Mouse (Mus musculus) limb, embryonic 15.5 days (tissue): ENCODE measurements around the gene Rab31. TPM values are rescaled to one million over a fixed set of nuclear protein-coding genes. Genes with fewer than 3 reads are reported as not detected.

ENCODE experiments used
- ATAC-seq: fragments of 200-750 bp; cut with Nextera tagmentation; 2 replicates; pipeline ENCODE4 v1.8.0; 2017; ENCODE audit warnings: low read depth, moderate TSS enrichment; ENCODE audit not compliant: insufficient number of reproducible peaks, low FRiP score, low TSS enrichment
- H3K27ac ChIP-seq: fragments of 300-500 bp; sonication (generic); 2 replicates; pipeline ENCODE4 v1.5.1; 2015; ENCODE audit warnings: moderate library complexity, mild to moderate bottlenecking, inconsistent platforms
- H3K27me3 ChIP-seq: fragments of 300-500 bp; sonication (generic); 2 replicates; pipeline ENCODE4 v1.6.1; 2015; ENCODE audit warnings: inconsistent platforms
- H3K36me3 ChIP-seq: fragments of 300-500 bp; sonication (generic); 2 replicates; pipeline ENCODE4 v1.6.1; 2015; ENCODE audit warnings: inconsistent platforms
- H3K4me1 ChIP-seq: fragments of 300-500 bp; sonication (generic); 2 replicates; pipeline ENCODE4 v1.6.1; 2015; ENCODE audit warnings: inconsistent platforms
- H3K4me2 ChIP-seq: fragments of 300-500 bp; sonication (generic); 2 replicates; pipeline ENCODE4 v1.6.1; 2015; ENCODE audit warnings: mild to moderate bottlenecking, inconsistent platforms
- H3K4me3 ChIP-seq: fragments of 300-500 bp; sonication (generic); 2 replicates; pipeline ENCODE4 v1.5.1; 2015; ENCODE audit warnings: mild to moderate bottlenecking, inconsistent platforms
- H3K9ac ChIP-seq: fragments of 300-500 bp; sonication (generic); 2 replicates; pipeline ENCODE4 v1.6.1; 2015; ENCODE audit warnings: inconsistent platforms
- H3K9me3 ChIP-seq: fragments of 300-500 bp; sonication (generic); 2 replicates; pipeline ENCODE4 v1.6.1; 2016; ENCODE audit warnings: inconsistent platforms
- WGBS: fragments of 180-500 bp; shearing (Covaris S2); methylation state at CpG from one replicate; pipeline ENCODE4 v1.1.7; 2015; 5-methylcytosine and 5-hydroxymethylcytosine counted together
- polyA plus RNA-seq: library from polyadenylated mRNA; unstranded; fragments of >200 nt; fragmentation: Nextera tagmentation; extraction: Ambion mirVana; gene quantifications from 2 replicates; pipeline ENCODE4 v1.2.1, GENCODE M21; 2015

Rab31 gene
- polyA plus RNA-seq, 1 experiment from 2014 or later: 54.1 TPM

DNA sequence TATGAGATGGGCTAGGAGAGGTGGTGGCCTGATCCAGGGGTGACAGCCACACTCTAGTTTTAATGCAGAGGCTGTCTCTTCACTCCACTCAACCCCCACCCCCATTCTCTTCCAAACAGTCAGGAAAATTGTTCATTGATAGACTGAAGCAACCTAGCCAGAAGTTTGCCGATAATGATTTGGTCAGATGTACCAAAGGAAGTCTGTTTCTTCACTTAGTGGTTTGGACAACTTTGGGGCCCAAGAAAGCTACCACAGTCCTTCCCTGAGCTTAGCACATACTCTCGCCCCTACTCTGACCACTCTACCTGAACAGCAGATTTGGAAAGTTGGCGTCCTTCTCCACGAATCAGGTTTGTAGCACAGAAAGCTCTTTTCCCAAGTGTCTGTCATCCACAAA, 39.9 kb downstream of the Rab31 start:
- 75% methylated on average over 4 of the region's 4 CpGs for WGBS
- ATAC-seq: no peak

DNA sequence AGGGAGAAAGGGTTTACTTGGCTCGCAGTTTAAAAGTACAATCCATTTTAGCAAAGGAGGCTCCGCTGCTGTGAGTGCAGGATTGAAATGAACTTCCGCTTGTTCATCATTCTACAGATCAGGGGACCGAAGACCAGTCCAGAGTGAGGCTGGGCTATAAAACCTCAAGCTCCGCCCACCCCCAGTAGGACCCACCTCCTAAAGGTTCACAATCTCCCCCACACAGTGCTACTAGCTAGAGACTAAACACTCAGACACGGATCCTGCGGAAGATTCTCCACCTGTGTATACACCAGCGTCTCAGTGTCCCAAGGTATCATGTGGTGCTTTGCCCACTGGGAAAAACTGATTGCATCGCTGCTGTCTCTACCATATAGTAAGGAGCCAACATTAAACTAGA, 40.8 kb downstream of the Rab31 start:
- H3K4me2 ChIP-seq: no peak overlapping the region
- no peaks in the 10 kb centered on the region for H3K9me3 ChIP-seq
- no peaks in the 10 kb centered on the region for H3K4me1 ChIP-seq
- no peaks in the 10 kb centered on the region for H3K36me3 ChIP-seq
- H3K4me3 ChIP-seq: no peak overlapping the region
- no peaks in the 10 kb centered on the region for H3K27me3 ChIP-seq
- no peak overlapping the region for H3K27ac ChIP-seq
- WGBS: 84% methylated on average over 9 of the region's 9 CpGs
- no peak overlapping the region for H3K9ac ChIP-seq
- ATAC-seq: no peak

More for the DNA sequence above, 39.9 kb downstream of the Rab31 start:
- Histone ChIP-seq H3K4me1 (no peaks in the 10 kb centered on the region), H3K27ac (no peak overlapping the region), H3K4me3 (no peak overlapping the region), H3K4me2 (no peak overlapping the region), H3K27me3 (no peaks in the 10 kb centered on the region), H3K9me3 (no peaks in the 10 kb centered on the region), H3K9ac (no peak overlapping the region), H3K36me3 (no peaks in the 10 kb centered on the region)

DNA sequence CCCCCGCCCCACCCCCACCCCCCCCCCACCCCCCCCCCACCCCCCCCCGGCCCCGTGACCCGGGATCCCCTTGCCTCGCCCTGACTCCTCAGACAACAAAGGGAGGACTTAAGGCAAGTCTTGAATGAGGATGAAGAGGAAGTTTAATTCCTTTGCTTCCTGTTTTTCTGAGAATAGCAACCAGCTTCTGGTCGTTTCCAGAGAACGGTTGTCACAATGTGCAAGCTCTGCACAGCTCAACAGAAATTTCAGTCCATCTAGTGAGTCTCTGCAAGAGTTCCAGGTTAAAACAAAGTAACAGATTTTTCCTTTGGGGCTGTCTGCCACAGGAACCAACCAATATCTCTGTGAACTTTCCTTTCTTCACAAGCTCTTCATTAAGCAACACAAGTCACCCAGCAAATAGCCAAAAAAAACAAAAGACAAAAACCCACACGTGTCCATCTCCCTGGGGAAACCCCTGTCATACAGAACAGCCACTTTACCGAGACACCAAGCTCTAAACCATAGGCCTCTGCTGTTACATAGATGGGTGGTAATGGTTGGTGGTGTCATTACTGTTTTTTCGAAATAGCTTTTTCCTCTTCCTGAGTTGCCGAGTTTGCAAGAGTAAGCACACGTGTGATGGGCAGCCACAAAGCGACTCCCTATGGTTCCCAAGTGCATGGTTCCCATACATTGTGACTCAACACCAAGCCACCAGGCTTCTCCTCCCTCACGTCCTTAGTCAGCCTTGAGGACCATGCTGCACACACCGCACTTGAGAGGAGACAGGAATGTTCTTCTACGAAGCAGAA, 42.4 kb downstream of the Rab31 start:
- 71% methylated on average over 14 of the region's 16 CpGs for WGBS
- H3K9ac ChIP-seq: no peak overlapping the region
- H3K4me2 ChIP-seq: no peak overlapping the region

DNA sequence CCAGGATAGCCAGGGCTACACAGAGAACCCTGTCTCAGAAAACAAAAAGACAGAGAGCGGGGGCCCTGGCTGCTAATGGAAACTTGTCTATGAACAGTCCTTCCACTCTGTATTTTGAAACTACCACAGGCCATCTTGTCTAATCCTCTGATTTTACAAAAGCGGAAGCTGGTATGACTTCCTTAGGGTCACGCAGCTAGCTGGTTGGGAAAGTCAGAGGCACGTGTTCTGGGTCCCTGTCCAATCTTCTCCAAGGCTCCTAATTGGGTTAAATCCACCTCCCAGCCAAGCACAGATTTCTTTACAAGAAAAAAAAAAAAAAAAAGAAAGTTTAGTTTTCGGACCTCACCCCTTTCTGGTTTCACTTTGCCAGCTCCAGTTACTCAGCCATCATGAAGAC, 45.8 kb downstream of the Rab31 start:
- no peaks in the 10 kb centered on the region for H3K27me3 ChIP-seq
- H3K4me2 ChIP-seq: no peak overlapping the region
- H3K27ac ChIP-seq: no peak overlapping the region
- no peak overlapping the region for H3K4me3 ChIP-seq
- 72% methylated on average over 5 of the region's 5 CpGs for WGBS
- no peak for ATAC-seq
- no peak overlapping the region for H3K9ac ChIP-seq
- no peaks in the 10 kb centered on the region for H3K9me3 ChIP-seq
- no peaks in the 10 kb centered on the region for H3K36me3 ChIP-seq
- peaks cover 10% of the 10 kb centered on the region for H3K4me1 ChIP-seq

More for the DNA sequence above, 42.4 kb downstream of the Rab31 start:
- H3K4me3 ChIP-seq: no peak overlapping the region
- ATAC-seq: no peak
- H3K27ac ChIP-seq: peak overlapping the region; percentile 18; the same call in 1 of the 2 replicates
- H3K27me3 ChIP-seq: no peaks in the 10 kb centered on the region
- no peaks in the 10 kb centered on the region for H3K4me1 ChIP-seq
- no peaks in the 10 kb centered on the region for H3K9me3 ChIP-seq
- H3K36me3 ChIP-seq: no peaks in the 10 kb centered on the region

DNA sequence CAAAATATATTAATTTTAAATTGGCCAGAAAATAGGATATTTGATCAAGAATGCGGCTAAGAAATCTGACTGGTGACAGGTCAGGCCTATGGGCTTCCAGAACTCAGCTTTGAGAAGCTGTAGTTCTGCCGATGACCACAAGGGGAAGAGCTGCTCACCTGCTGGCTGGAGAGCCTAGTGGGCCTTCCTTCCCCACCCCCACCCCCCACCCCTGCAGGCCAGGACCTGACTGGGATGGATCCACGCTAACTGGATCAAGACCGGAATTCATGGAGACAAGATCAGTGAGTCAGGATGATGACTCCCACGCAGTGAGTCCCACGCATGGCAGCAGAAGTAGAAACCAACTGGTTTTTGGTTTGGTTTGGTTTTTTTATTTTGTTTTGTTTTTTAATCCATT, 46.3 kb downstream of the Rab31 start:
- Histone ChIP-seq H3K9me3 (no peaks in the 10 kb centered on the region), H3K27me3 (no peaks in the 10 kb centered on the region), H3K9ac (no peak overlapping the region), H3K4me1 (peaks cover 10% of the 10 kb centered on the region), H3K4me2 (no peak overlapping the region), H3K36me3 (no peaks in the 10 kb centered on the region), H3K4me3 (no peak overlapping the region), H3K27ac (no peak overlapping the region)
- no peak for ATAC-seq
- 88% methylated on average over 6 of the region's 6 CpGs for WGBS

DNA sequence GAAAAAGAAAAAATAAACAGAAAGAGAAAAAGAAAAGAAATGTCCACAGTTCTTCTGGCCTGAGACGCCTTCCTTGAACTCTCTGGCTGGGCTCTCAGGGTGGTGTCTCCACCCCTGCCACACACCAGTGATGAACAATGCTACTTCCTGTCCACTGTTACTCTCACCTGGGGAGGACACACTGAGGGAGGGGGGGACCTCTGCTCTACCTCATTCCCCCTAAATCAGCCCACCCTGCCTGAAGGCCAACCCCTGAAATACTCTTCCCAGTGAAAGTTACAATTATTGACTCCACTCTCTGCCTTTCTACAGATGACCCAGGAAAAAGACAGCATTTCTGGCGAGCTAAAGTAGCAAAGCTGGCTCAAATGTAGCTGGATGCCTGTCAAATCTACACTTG, 46.7 kb downstream of the Rab31 start:
- 85% methylated on average over 2 of the region's 2 CpGs for WGBS
- H3K27me3 ChIP-seq: no peaks in the 10 kb centered on the region
- no peak for ATAC-seq

DNA sequence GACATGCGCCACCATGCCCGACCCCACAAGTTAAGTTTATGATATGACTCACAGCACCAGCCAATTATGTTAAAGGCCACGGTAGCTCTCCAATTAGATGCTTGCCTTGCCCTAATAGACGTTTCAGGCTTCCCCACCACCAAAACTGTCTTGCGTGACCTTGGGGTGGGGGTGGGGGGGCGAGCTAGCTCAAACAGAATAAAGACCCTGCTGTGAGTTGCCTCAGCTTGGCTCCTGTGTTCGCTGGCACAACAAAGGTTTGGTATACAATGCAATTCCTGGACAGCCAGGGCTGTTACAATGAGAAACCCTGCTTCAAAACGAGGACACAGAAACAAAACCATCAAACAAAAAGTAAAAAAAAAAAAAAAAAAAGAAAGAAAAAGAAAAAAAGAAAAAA, 47.2 kb downstream of the Rab31 start:
- H3K9ac ChIP-seq: no peak overlapping the region
- H3K27me3 ChIP-seq: no peaks in the 10 kb centered on the region
- H3K27ac ChIP-seq: no peak overlapping the region
- no peaks in the 10 kb centered on the region for H3K36me3 ChIP-seq
- H3K4me2 ChIP-seq: no peak overlapping the region
- ATAC-seq: no peak
- peaks cover 10% of the 10 kb centered on the region for H3K4me1 ChIP-seq
- H3K9me3 ChIP-seq: no peaks in the 10 kb centered on the region
- H3K4me3 ChIP-seq: no peak overlapping the region
- 63% methylated on average over 8 of the region's 8 CpGs for whole genome bisulfite sequencing

More for the DNA sequence above, 46.7 kb downstream of the Rab31 start:
- H3K4me3 ChIP-seq: no peak overlapping the region
- no peak overlapping the region for H3K9ac ChIP-seq
- H3K27ac ChIP-seq: no peak overlapping the region
- peaks cover 10% of the 10 kb centered on the region for H3K4me1 ChIP-seq
- no peaks in the 10 kb centered on the region for H3K9me3 ChIP-seq
- H3K4me2 ChIP-seq: no peak overlapping the region
- H3K36me3 ChIP-seq: no peaks in the 10 kb centered on the region

DNA sequence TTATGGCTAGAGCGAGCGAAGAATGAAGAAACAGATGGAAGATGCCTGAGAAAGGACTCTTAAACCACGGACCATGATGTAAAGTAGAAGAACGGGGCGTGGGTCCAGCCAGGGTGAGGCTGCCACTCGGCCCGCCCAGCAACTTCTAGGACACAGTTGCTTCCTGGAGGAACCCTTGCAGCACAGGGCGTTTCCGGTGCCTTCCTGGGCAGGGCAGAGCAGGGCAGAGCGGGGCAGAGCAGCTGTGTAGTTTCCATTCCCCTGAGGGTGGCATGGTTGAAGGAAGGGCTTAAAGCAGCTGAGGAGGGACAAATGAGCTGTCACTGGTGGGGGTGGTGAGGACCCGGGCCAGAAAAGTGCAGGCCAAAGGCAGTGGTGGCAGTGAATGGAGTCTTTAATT, 48.3 kb downstream of the Rab31 start:
- H3K4me3 ChIP-seq: no peak overlapping the region
- peaks cover 9% of the 10 kb centered on the region; the same call in 1 of the 2 replicates for H3K36me3 ChIP-seq
- H3K9ac ChIP-seq: no peak overlapping the region
- no peaks in the 10 kb centered on the region for H3K27me3 ChIP-seq
- no peak overlapping the region for H3K27ac ChIP-seq
- no peaks in the 10 kb centered on the region for H3K9me3 ChIP-seq
- ATAC-seq: no peak
- WGBS: 77% methylated on average over 11 of the region's 11 CpGs
- no peak overlapping the region for H3K4me2 ChIP-seq
- H3K4me1 ChIP-seq: peaks cover 10% of the 10 kb centered on the region

DNA sequence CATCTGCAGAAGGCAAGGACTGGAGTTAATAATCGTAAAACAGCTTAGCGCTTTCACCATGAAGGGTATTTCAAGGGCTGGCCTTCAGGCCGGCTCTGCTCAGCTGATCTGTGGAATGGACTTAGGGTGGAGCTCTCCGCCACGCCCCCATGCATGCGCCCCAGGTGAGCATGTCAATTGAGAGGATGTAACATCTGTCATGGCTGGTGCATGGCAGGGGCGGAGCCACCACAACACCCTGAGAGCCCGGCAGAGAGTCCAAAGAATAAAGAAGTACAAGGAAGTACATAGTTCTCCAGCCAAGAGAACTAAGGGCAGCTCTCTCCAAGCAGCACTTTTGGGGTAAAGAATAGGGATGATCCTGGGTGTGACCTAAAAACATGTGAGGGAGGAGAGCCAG, 48.9 kb downstream of the Rab31 start:
- H3K9me3 ChIP-seq: no peaks in the 10 kb centered on the region
- WGBS: 63% methylated on average over 8 of the region's 8 CpGs
- H3K4me3 ChIP-seq: no peak overlapping the region
- no peak for ATAC-seq
- no peak overlapping the region for H3K27ac ChIP-seq
- H3K27me3 ChIP-seq: no peaks in the 10 kb centered on the region
- no peak overlapping the region for H3K4me2 ChIP-seq
- peaks cover 10% of the 10 kb centered on the region for H3K4me1 ChIP-seq
- no peak overlapping the region for H3K9ac ChIP-seq
- H3K36me3 ChIP-seq: peaks cover 9% of the 10 kb centered on the region; the same call in 1 of the 2 replicates

DNA sequence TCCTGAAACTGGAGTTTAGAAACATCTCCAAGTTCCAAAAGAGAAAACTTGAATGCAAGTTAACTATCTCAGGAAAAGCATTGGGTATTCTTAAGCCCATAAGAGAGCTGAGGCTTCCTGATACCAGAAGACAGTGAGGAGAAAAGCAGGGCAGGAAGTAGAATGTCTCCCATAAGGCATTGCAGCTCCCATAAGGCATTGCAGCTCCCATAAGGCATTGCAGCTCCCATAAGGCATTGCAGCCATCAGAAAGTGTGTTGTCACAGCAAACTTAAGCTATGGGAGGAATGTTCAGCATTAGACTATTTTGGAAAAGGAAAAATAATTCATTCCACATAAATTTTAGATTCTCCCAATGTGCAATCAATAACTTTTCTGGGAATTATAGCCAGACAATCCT, 51.2 kb downstream of the Rab31 start:
- no peak overlapping the region for H3K27ac ChIP-seq
- H3K4me1 ChIP-seq: peaks cover 10% of the 10 kb centered on the region
- H3K36me3 ChIP-seq: peaks cover 15% of the 10 kb centered on the region
- no peak overlapping the region for H3K9ac ChIP-seq
- H3K27me3 ChIP-seq: no peaks in the 10 kb centered on the region
- ATAC-seq: no peak
- no peaks in the 10 kb centered on the region for H3K9me3 ChIP-seq
- H3K4me2 ChIP-seq: no peak overlapping the region
- H3K4me3 ChIP-seq: no peak overlapping the region

DNA sequence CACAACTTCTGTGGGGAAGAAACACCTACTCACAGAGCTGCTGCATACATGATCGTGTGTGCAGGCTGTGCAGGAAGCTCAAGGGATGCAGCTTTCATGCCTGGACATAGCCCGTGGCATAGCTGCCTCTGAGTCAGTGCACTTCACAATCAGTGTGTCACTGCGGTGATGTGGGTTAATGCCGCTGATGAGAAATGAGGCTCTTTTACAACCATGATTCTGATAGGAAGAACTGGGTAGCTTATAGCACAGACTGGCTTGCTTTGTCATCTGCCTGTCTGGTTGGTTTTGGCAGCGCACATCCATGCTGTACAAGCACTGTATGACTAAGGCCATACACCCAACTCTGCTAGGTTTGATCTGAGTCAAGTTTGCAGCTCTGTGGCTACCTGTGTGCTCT, 52.7 kb downstream of the Rab31 start:
- Histone ChIP-seq H3K4me3 (no peak overlapping the region), H3K9ac (no peak overlapping the region), H3K27me3 (no peaks in the 10 kb centered on the region), H3K4me2 (no peak overlapping the region), H3K27ac (no peak overlapping the region), H3K9me3 (no peaks in the 10 kb centered on the region), H3K36me3 (peaks cover 15% of the 10 kb centered on the region), H3K4me1 (peaks cover 10% of the 10 kb centered on the region)
- 92% methylated on average over 5 of the region's 5 CpGs for WGBS
- ATAC-seq: no peak

DNA sequence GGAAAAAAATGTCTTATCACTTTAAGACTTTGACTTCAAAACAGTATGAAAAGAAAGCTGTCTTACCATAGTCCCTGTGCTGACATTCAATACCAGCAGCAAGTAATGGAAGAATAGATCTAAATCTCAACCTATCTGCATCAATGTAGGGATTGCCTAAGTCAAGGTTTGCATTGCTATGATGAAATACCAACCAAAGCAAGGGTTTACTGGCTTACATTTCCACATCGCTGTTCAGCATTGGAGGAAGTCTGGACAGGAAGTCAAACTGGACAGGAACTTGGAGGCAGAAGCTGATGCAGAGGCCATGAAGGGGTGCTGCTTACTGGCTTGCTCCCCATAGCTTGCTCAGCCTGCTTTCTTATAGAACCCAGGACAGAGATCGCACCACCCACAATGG, 54.0 kb downstream of the Rab31 start:
- Histone ChIP-seq H3K27ac (no peak overlapping the region), H3K4me1 (peaks cover 1% of the 10 kb centered on the region; the same call in 1 of the 2 replicates), H3K4me2 (no peak overlapping the region), H3K9me3 (no peaks in the 10 kb centered on the region), H3K36me3 (peaks cover 15% of the 10 kb centered on the region), H3K27me3 (no peaks in the 10 kb centered on the region), H3K9ac (no peak overlapping the region), H3K4me3 (no peak overlapping the region)
- 91% methylated on average over 2 of the region's 2 CpGs for WGBS
- no peak for ATAC-seq
